Mouse (Mus musculus): ENCODE measurements around the gene 4932411N23Rik. TPM values are rescaled to one million over a fixed set of nuclear protein-coding genes. Genes with fewer than 3 reads are reported as not detected.

4932411N23Rik gene
- polyA plus RNA-seq (2012; fragmentation: generic; extraction: Trizol) = not detected

GRCm38 (mm10) chrX:126815768-126816167 is at the start of gene 4932411N23Rik:
TSS of gene 4932411N23Rik (minus strand) at chrX:126815868.

Other genes starting within 250 kb of the 4932411N23Rik start
- not detected for gene Gm382, start 224.1 kb upstream of the 4932411N23Rik start, polyA plus RNA-seq (2012; fragmentation: generic; extraction: Trizol)

All from C3H10T1/2 (cell line).